Mouse (Mus musculus) hematopoietic multipotent progenitor cell, adult 10-12 weeks (in vitro differentiated cells): ENCODE data around the gene 4931406P16Rik. TPM values are rescaled to one million over a fixed set of nuclear protein-coding genes. Genes with fewer than 3 reads are reported as not detected.

Experiments used
- polyA plus RNA-seq: library from polyadenylated mRNA; stranded (reverse); fragments of >175 nt; gene quantifications from 2 replicates; pipeline ENCODE4 v1.2.3, GENCODE M21; 2012; ENCODE audit warnings: low replicate concordance

The 4931406P16Rik gene
- 19.2 and 25.2 TPM in 2 replicates for polyA plus RNA-seq

GRCm38 (mm10) chr7:34313443-34313875, at the start of gene 4931406P16Rik:
Gene 4931406P16Rik (minus strand): TSS chr7:34313551.

GRCm38 (mm10) chr7:34250738-34251137, 62.6 kb downstream of the 4931406P16Rik start, which contains the start of gene Gm6096:
Gene Gm6096 (plus strand): TSS chr7:34251038.

DNA sequence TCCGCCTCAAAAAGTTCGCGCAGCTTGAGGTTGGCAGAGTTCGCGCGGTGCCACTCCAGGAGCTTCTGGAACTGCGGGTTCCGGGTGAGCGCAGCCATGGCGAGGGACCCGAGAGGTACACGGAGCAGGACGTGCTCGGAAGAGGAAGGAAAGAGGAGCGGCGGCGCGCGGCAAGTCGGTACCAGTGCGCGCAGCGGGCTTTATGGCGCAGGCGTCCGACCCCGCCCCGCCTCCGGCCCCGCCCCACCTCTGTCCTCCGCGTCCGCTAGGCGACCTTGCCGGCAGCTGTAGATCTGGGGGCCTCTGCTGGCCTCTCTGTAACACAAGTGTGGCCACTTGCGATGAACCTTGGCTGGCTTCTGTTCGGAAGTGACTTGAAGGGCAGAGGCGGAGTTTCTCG, 83.2 kb downstream of the 4931406P16Rik start, which contains the start of gene Gpi1:
Gene Gpi1 (minus strand): TSS at position 221 of the 400 bp plus-strand sequence.

GRCm38 (mm10) chr7:34196132-34197128, 116.9 kb downstream of the 4931406P16Rik start, which contains the start of gene Pdcd2l:
Gene Pdcd2l (minus strand): TSS chr7:34196661.

Other genes with a start within 250 kb of the 4931406P16Rik start
- gene Scgb1b30, start 218.1 kb downstream of the 4931406P16Rik start, polyA plus RNA-seq: not detected in 2 replicates
- 2.6 and 3.6 TPM in 2 replicates for gene Wtip, start 180.3 kb downstream of the 4931406P16Rik start, polyA plus RNA-seq
- 12.7 and 14.3 TPM in 2 replicates for gene Uba2, start 144.0 kb downstream of the 4931406P16Rik start, polyA plus RNA-seq
- gene Pdcd2l, start 116.9 kb downstream of the 4931406P16Rik start, polyA plus RNA-seq: 5.6 and 10.0 TPM in 2 replicates
- 445 and 778 TPM in 2 replicates for gene Gpi1, start 83.2 kb downstream of the 4931406P16Rik start, polyA plus RNA-seq
- gene Gm6096, start 62.5 kb downstream of the 4931406P16Rik start, polyA plus RNA-seq: not detected in 2 replicates
- gene Lsm14a, start 79.8 kb upstream of the 4931406P16Rik start, polyA plus RNA-seq: 29.3 and 36.2 TPM in 2 replicates